Mouse (Mus musculus): ENCODE measurements at regions not wholly inside any gene's neighbourhood (a gene's known extent, or its start where the extent isn't known, plus 50 kb on each side); places are given as distances from the start of the nearest gene placed in this dataset.

GRCm38 (mm10) chr12:71398701-71399100 is 89.0 kb downstream of the Dact1 start:
- Histone ChIP-seq H3K9me3 (no peaks in the 10 kb centered on the region), H3K4me1 (replicated peaks) (peaks cover 11% of the 10 kb centered on the region; the same call in 1 of the 2 replicates), H3K27ac (no peak overlapping the region), H3K4me2 (no peak overlapping the region), H3K27me3 (peaks cover 13% of the 10 kb centered on the region; the same call in 1 of the 2 replicates), H3K9ac (replicated peaks) (no peak overlapping the region), H3K4me3 (replicated peaks) (no peak overlapping the region), H3K36me3 (no peaks in the 10 kb centered on the region)
- ATAC-seq (ENCODE audit: insufficient number of reproducible peaks, insufficient read depth, low FRiP score, low TSS enrichment, low read depth) = no peak
- WGBS = 74% methylated on average over 3 of the region's 3 CpGs

GRCm38 (mm10) chr12:71400201-71400600 is 90.5 kb downstream of the Dact1 start:
- peaks cover 4% of the 10 kb centered on the region; the same call in 1 of the 2 replicates for H3K4me1 ChIP-seq (replicated peaks)
- peaks cover 13% of the 10 kb centered on the region; the same call in 1 of the 2 replicates for H3K27me3 ChIP-seq
- no peaks in the 10 kb centered on the region for H3K9me3 ChIP-seq
- no peak for ATAC-seq (ENCODE audit: insufficient number of reproducible peaks, insufficient read depth, low FRiP score, low TSS enrichment, low read depth)
- no peaks in the 10 kb centered on the region for H3K36me3 ChIP-seq
- H3K27ac ChIP-seq = no peak overlapping the region
- H3K9ac ChIP-seq (replicated peaks) = no peak overlapping the region
- H3K4me3 ChIP-seq (replicated peaks) = no peak overlapping the region
- no peak overlapping the region for H3K4me2 ChIP-seq
- WGBS = 88% methylated on average over 6 of the region's 6 CpGs

DNA sequence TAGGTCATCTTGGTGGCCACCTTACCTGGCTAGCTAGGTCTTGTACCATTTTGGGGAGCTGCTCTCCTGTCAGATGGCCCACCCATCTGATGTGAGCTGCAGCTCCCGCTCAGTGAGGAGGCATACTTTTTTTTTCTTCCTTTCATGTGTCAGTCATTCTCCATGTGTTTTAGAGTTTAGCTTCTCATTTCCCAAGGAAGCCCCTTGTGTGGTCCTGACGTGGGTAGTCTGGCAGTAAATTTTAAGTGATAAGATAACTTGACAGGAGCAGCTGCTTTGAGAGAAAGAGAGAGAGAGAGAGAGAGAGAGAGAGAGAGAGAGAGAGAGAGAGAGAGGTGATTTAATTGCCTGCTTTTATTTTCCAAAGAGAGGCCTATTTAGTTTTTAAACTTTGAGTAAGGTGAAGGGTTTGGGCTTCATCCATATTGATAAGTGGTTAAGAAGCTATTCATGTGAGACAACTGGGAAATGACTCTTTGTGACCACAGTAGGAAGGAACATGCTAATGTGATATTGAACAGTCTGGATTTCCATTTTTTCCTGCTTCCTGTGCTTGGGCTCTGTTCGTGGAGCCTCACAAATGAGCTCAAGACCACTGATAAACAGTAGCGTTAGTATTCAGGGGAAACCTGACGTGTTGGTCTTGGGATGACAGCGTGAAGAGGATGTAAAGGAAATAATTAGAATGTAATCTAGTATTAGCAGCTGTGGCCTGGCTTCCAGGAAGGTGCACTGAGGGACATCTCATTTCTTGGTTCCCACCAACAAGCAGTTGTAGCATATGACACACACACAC is 92.1 kb downstream of the Dact1 start:
- no peak for ATAC-seq (ENCODE audit: insufficient number of reproducible peaks, insufficient read depth, low FRiP score, low TSS enrichment, low read depth)

DNA sequence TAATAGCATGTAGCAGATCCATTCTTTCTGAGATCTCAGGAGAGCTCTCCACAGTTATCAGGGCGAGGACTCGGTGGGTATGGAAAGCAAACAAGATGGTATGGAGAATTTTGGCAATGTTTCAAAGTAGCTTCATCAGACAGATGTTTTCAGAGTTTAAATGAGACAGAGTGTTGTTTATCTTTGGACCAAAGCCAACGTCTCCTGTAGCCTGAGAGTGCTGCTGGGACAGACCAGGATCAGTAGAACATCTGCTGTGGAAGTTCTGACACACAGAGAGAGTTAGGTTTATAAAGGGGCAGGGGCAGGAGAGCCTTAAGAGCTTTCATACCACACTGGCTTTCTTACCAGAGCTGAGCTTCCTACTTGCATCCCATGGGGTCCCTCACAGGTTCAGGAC is 97.6 kb downstream of the Dact1 start:
- Histone ChIP-seq H3K9ac (replicated peaks) (no peak overlapping the region), H3K4me2 (no peak overlapping the region), H3K27me3 (peaks cover 3% of the 10 kb centered on the region; the same call in 1 of the 2 replicates), H3K9me3 (no peaks in the 10 kb centered on the region), H3K27ac (no peak overlapping the region), H3K36me3 (no peaks in the 10 kb centered on the region), H3K4me1 (replicated peaks) (peaks cover 11% of the 10 kb centered on the region), H3K4me3 (replicated peaks) (no peak overlapping the region)
- 63% methylated on average over 3 of the region's 3 CpGs for whole genome bisulfite sequencing
- ATAC-seq (ENCODE audit: insufficient number of reproducible peaks, insufficient read depth, low FRiP score, low TSS enrichment, low read depth) = no peak

More for the DNA sequence above, 92.1 kb downstream of the Dact1 start:
- no peak overlapping the region for H3K27ac ChIP-seq
- no peaks in the 10 kb centered on the region for H3K9me3 ChIP-seq
- H3K9ac ChIP-seq (replicated peaks) = no peak overlapping the region
- no peaks in the 10 kb centered on the region for H3K36me3 ChIP-seq
- no peak overlapping the region for H3K4me2 ChIP-seq
- no peak overlapping the region for H3K4me3 ChIP-seq (replicated peaks)
- WGBS = 45% methylated on average over 6 of the region's 6 CpGs
- H3K27me3 ChIP-seq = peaks cover 13% of the 10 kb centered on the region; the same call in 1 of the 2 replicates
- peaks cover 3% of the 10 kb centered on the region; the same call in 1 of the 2 replicates for H3K4me1 ChIP-seq (replicated peaks)

GRCm38 (mm10) chr12:71408396-71409050 is 98.8 kb downstream of the Dact1 start:
- WGBS = 9% methylated on average over 3 of the region's 3 CpGs
- no peak for ATAC-seq (ENCODE audit: insufficient number of reproducible peaks, insufficient read depth, low FRiP score, low TSS enrichment, low read depth)
- Histone ChIP-seq H3K36me3 (no peaks in the 10 kb centered on the region), H3K4me1 (replicated peaks) (peaks cover 15% of the 10 kb centered on the region), H3K27me3 (peaks cover under 1% of the 10 kb centered on the region; the same call in 1 of the 2 replicates), H3K4me3 (replicated peaks) (no peak overlapping the region), H3K9ac (replicated peaks) (no peak overlapping the region), H3K27ac (no peak overlapping the region), H3K4me2 (no peak overlapping the region), H3K9me3 (no peaks in the 10 kb centered on the region)

- H3K4me3 ChIP-seq (replicated peaks) = no peak overlapping the region
- no peak overlapping the region for H3K9ac ChIP-seq (replicated peaks)
- 72% methylated on average over 3 of the region's 3 CpGs for WGBS
- no peaks in the 10 kb centered on the region for H3K36me3 ChIP-seq
- H3K27ac ChIP-seq = no peak overlapping the region
- H3K27me3 ChIP-seq = no peaks in the 10 kb centered on the region; the same call in 1 of the 2 replicates
- H3K4me1 ChIP-seq (replicated peaks) = peaks cover 11% of the 10 kb centered on the region
- no peaks in the 10 kb centered on the region for H3K9me3 ChIP-seq
- H3K4me2 ChIP-seq = no peak overlapping the region
- ATAC-seq (ENCODE audit: insufficient number of reproducible peaks, insufficient read depth, low FRiP score, low TSS enrichment, low read depth) = no peak
Observed at GRCm38 (mm10) chr12:71412331-71412730, 102.6 kb downstream of the Dact1 start.

DNA sequence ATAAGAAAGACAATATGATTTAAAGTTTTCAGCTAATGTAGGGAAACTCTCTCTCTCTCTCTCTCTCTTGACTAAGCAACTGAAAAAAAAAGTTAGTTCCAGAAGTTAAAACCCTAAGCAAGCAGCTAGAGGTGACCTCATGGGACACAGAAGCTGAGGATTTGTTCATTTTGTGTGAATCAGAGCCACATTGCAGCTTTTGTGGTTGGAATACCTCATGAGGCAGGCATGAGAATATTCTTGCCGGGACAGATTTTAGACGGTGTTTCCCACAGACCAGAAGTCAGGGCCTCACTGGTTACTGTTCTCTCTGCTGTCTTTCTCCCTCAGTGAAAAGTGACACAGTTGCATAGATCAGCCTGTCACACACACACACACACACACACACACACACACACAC is 107.3 kb downstream of the Dact1 start:
- H3K4me2 ChIP-seq = no peak overlapping the region
- H3K27ac ChIP-seq = no peak overlapping the region
- no peaks in the 10 kb centered on the region for H3K36me3 ChIP-seq
- no peak overlapping the region for H3K9ac ChIP-seq (replicated peaks)
- H3K4me3 ChIP-seq (replicated peaks) = no peak overlapping the region
- ATAC-seq (ENCODE audit: insufficient number of reproducible peaks, insufficient read depth, low FRiP score, low TSS enrichment, low read depth) = no peak
- no peaks in the 10 kb centered on the region for H3K27me3 ChIP-seq
- H3K9me3 ChIP-seq = no peaks in the 10 kb centered on the region
- peaks cover 12% of the 10 kb centered on the region; the same call in 1 of the 2 replicates for H3K4me1 ChIP-seq (replicated peaks)
- 66% methylated on average over 2 of the region's 2 CpGs for WGBS

DNA sequence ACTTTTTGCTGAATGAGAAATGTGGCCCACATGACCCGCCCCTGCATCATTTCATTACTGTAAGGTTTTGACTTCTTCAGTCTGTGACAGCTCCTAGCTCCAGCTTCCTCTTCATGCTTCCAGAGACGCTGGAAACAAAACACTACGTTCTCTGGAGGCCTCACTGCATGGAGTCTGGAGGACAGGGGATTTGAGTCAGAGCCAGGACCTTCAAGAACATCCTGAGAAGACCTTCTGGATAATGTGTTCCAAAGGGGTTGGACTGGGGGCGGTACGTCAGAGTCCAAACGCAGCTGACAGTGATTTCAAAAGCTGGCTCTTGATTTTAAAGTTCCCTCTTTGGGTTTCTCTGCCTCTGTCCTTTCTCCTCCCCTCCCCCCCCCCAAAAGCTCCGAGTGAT is 108.5 kb downstream of the Dact1 start:
- WGBS = 71% methylated on average over 7 of the region's 7 CpGs
- no peaks in the 10 kb centered on the region for H3K36me3 ChIP-seq
- no peak overlapping the region for H3K4me2 ChIP-seq
- no peaks in the 10 kb centered on the region for H3K9me3 ChIP-seq
- no peak overlapping the region for H3K4me3 ChIP-seq (replicated peaks)
- no peak overlapping the region for H3K27ac ChIP-seq
- H3K4me1 ChIP-seq (replicated peaks) = peaks cover 8% of the 10 kb centered on the region; the same call in 1 of the 2 replicates
- no peak overlapping the region for H3K9ac ChIP-seq (replicated peaks)
- no peaks in the 10 kb centered on the region for H3K27me3 ChIP-seq
- ATAC-seq (ENCODE audit: insufficient number of reproducible peaks, insufficient read depth, low FRiP score, low TSS enrichment, low read depth) = no peak

DNA sequence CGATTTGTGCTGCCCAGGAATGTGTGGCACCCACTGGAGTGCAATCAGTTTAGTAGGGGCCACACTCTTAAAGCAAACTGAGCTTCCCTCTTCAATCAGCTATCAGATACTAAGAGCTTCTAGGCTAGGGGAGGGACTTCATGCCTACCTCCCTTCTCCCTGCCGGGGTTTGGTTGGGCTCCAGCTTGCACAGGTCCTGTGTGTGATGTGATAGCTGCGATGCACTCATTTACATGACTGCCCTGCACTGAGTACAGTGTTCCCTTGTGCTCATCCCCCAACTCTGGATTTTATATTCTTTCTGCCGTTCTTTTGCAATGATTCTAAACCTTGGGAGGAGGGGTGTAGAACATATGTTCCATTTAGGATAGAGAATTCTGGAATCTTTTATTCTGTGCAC is 109.5 kb downstream of the Dact1 start:
- Histone ChIP-seq H3K36me3 (no peaks in the 10 kb centered on the region), H3K4me3 (replicated peaks) (no peak overlapping the region), H3K4me2 (no peak overlapping the region), H3K9me3 (no peaks in the 10 kb centered on the region), H3K9ac (replicated peaks) (no peak overlapping the region), H3K27me3 (no peaks in the 10 kb centered on the region), H3K27ac (no peak overlapping the region), H3K4me1 (replicated peaks) (peaks cover 14% of the 10 kb centered on the region; the same call in 1 of the 2 replicates)
- no peak for ATAC-seq (ENCODE audit: insufficient number of reproducible peaks, insufficient read depth, low FRiP score, low TSS enrichment, low read depth)
- 69% methylated on average over 4 of the region's 4 CpGs for WGBS

DNA sequence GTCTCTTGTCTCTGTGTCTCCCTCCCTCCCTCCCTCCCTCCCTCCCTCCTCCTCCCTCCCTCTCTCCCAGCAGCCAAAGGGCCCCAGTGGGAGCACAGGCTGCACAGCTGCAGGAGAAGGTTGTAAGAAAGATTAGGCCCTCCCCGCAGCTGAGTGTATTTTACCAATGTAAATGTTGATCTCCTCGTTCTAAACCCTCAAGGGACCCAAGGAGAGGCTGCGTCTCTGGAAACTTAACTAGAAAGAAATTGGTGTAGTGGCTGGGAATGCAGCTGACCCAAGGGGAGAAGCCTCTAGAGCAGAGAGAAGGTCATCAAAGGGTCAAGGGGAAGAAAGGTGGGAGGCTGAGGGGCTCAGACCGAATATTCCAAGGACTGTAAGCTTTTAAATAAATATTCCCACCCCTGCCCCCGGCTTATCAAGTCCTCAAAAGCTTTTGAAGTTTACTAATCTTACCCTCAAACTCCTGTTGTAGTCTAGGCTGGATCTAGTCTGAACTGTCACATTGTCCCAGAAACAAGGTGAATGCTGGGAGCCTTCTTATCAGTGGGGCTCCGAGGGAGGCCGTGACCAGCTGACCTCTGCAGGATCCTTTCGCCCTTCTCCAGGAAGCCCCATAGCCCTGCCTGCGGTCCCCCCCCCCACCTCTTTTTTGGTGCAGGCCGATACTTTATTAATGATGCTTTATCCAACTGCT is 116.5 kb downstream of the Dact1 start:
- H3K36me3 ChIP-seq = no peaks in the 10 kb centered on the region
- no peak overlapping the region for H3K4me2 ChIP-seq
- H3K9ac ChIP-seq (replicated peaks) = no peak overlapping the region
- H3K27me3 ChIP-seq = no peaks in the 10 kb centered on the region; the same call in 1 of the 2 replicates
- H3K27ac ChIP-seq = no peak overlapping the region
- H3K4me1 ChIP-seq (replicated peaks) = peaks cover 32% of the 10 kb centered on the region
- no peak overlapping the region for H3K4me3 ChIP-seq (replicated peaks)
- ATAC-seq (ENCODE audit: insufficient number of reproducible peaks, insufficient read depth, low FRiP score, low TSS enrichment, low read depth) = no peak
- whole genome bisulfite sequencing = 22% methylated on average over 10 of the region's 10 CpGs
- no peaks in the 10 kb centered on the region for H3K9me3 ChIP-seq

GRCm38 (mm10) chr12:71427974-71428373 is 118.3 kb downstream of the Dact1 start:
- H3K4me3 ChIP-seq (replicated peaks) = no peak overlapping the region
- H3K9ac ChIP-seq (replicated peaks) = no peak overlapping the region
- no peaks in the 10 kb centered on the region for H3K36me3 ChIP-seq
- ATAC-seq (ENCODE audit: insufficient number of reproducible peaks, insufficient read depth, low FRiP score, low TSS enrichment, low read depth) = no peak
- 85% methylated on average over 2 of the region's 2 CpGs for WGBS
- no peak overlapping the region for H3K4me2 ChIP-seq
- no peak overlapping the region for H3K27ac ChIP-seq
- H3K4me1 ChIP-seq (replicated peaks) = peaks cover 34% of the 10 kb centered on the region
- no peaks in the 10 kb centered on the region; the same call in 1 of the 2 replicates for H3K27me3 ChIP-seq
- no peaks in the 10 kb centered on the region for H3K9me3 ChIP-seq

Data from limb, embryonic 12.5 days (tissue).